Mouse (Mus musculus) heart, postnatal 0 days (tissue): ENCODE data around the gene Lipi.

Source experiments
- CTCF ChIP-seq: IDR thresholded peaks from 2 replicates; pipeline ENCODE4 v1.5.1; 2016; ENCODE audit warnings: antibody characterized with exemption, control low read depth, low read depth
- EP300 ChIP-seq: IDR thresholded peaks from 2 replicates; pipeline ENCODE4 v1.6.1; 2016; ENCODE audit warnings: antibody characterized with exemption, low read depth

DNA sequence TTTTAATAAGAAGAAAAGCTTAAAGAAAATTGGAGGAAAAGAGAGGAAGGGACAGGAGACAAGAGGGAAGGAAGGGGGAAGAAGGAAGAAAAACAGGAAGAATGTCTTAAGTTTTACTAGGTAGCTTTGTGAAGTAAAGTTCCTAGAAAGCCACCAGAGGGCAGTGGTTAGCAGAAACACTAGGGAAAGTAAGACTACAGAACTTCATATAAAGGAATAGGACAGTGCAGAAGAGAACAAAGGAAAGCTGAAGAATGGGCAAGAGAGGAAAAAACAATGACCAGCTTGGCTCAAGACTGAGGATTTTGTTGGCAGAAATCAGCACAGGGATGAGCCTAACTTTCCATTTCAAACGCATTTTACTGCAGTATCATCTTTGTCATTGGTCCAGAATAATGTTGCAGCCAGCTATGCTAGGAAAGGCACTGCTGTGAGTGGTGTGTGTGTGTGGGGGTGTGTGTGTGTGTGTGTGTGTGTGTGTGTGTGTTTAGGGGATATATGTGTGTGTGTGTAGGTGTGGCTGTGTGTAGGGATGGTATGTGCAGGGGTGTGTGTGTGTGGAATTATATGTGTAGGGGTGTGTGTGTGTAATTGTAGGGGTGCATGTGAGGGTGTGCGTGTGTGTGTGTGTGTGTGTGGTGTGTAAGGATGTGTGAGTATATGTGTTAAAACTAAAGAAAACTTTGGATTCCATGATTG lies 31.9 kb upstream of the Lipi start:
- peak; percentile 47 for TF ChIP-seq CTCF
- TF ChIP-seq EP300: no peak
